Mouse (Mus musculus) thymus, adult 2 months (tissue): ENCODE results near the gene Klf1. TPM values are rescaled to one million over a fixed set of nuclear protein-coding genes. Genes with fewer than 3 reads are reported as not detected.

Experiments
- DNase-seq: peaks from one replicate; pipeline ENCODE4 v3.0.0; 2021
- H3K27ac ChIP-seq: fragments of 200-500 bp; 2 replicates; pipeline ENCODE4 v1.5.1; 2012; ENCODE audit warnings: low read length, control low read depth; ENCODE audit not compliant: control insufficient read depth, insufficient read depth
- H3K27me3 ChIP-seq: fragments of 200-500 bp; 2 replicates; pipeline ENCODE4 v1.6.1; 2012; ENCODE audit warnings: mild to moderate bottlenecking, low read length, moderate library complexity, mixed read lengths; ENCODE audit not compliant: control insufficient read depth, insufficient read depth
- H3K36me3 ChIP-seq: fragments of 200-500 bp; 2 replicates; pipeline ENCODE4 v1.6.1; 2012; ENCODE audit warnings: mild to moderate bottlenecking, low read length, moderate library complexity; ENCODE audit not compliant: control insufficient read depth, insufficient read depth
- H3K4me1 ChIP-seq: fragments of 200-500 bp; replicated peaks from 2 replicates; pipeline ENCODE4 v1.6.1; 2012; ENCODE audit warnings: low read length; ENCODE audit not compliant: control insufficient read depth, insufficient read depth
- H3K4me3 ChIP-seq: fragments of 200-500 bp; 2 replicates; pipeline ENCODE4 v1.5.1; 2012; ENCODE audit warnings: mild to moderate bottlenecking, low read length, control low read depth, moderate library complexity; ENCODE audit not compliant: control insufficient read depth, insufficient read depth
- CTCF ChIP-seq: fragments of 200-500 bp; IDR thresholded peaks from 2 replicates; pipeline ENCODE4 v1.5.1; 2012; ENCODE audit warnings: mild to moderate bottlenecking, control low read depth, low read length, moderate library complexity, borderline replicate concordance; ENCODE audit not compliant: control insufficient read depth, poor library complexity, insufficient read depth; ENCODE audit errors: extremely low read depth
- POLR2A ChIP-seq: fragments of 200-500 bp; IDR thresholded peaks from 2 replicates; pipeline ENCODE4 v1.6.1; 2012; ENCODE audit warnings: mild to moderate bottlenecking, low read length, control low read depth, moderate library complexity; ENCODE audit not compliant: control insufficient read depth, poor library complexity, insufficient read depth; ENCODE audit errors: extremely low read depth
- WGBS: fragments of 180-500 bp; shearing (Covaris S2); methylation state at CpG from one replicate; pipeline ENCODE4 v1.1.7; 2018; 5-methylcytosine and 5-hydroxymethylcytosine counted together
- polyA plus RNA-seq: library from polyadenylated mRNA; depleted of rRNA; stranded (reverse); fragments of >200 nt; gene quantifications from 2 replicates; pipeline ENCODE4 v1.2.3, GENCODE M21; 2012; rRNA removed

Gene Klf1
- polyA plus RNA-seq, 1 experiment, result 0.13 TPM

- no peak overlapping the region for H3K4me3 ChIP-seq
- no peak for DNase-seq
- H3K27ac ChIP-seq, result no peak overlapping the region
- 9% methylated on average over 9 of the region's 9 CpGs for WGBS
- TF ChIP-seq CTCF (no peak), POLR2A (no peak)
- peaks cover 33% of the 10 kb centered on the region for H3K27me3 ChIP-seq
- H3K4me1 ChIP-seq, result peaks cover 7% of the 10 kb centered on the region
- H3K36me3 ChIP-seq, result no peaks in the 10 kb centered on the region
Observed at GRCm38 (mm10) chr8:84947241-84947545, 45.5 kb downstream of the Klf1 start.

- 32% methylated on average over 12 of the region's 12 CpGs for WGBS
- H3K27me3 ChIP-seq, result peaks cover 26% of the 10 kb centered on the region
- no peak for DNase-seq
- no peak for TF ChIP-seq CTCF
- no peak for TF ChIP-seq POLR2A
- H3K27ac ChIP-seq, result no peak overlapping the region
- peaks cover 4% of the 10 kb centered on the region for H3K4me1 ChIP-seq
- H3K4me3 ChIP-seq, result no peak overlapping the region
- no peaks in the 10 kb centered on the region for H3K36me3 ChIP-seq
Observed at GRCm38 (mm10) chr8:84949753-84950152, 48.0 kb downstream of the Klf1 start.

GRCm38 (mm10) chr8:84952612-84953255 lies 51.0 kb downstream of the Klf1 start:
- 8% methylated on average over 18 of the region's 18 CpGs for WGBS
- no peaks in the 10 kb centered on the region for H3K36me3 ChIP-seq
- no peak overlapping the region for H3K4me3 ChIP-seq
- H3K27me3 ChIP-seq, result peaks cover 3% of the 10 kb centered on the region; the same call in 1 of the 2 replicates
- no peak for DNase-seq
- H3K4me1 ChIP-seq, result no peaks in the 10 kb centered on the region
- no peak for TF ChIP-seq CTCF
- no peak for TF ChIP-seq POLR2A
- no peak overlapping the region for H3K27ac ChIP-seq

Other genes with a start within 250 kb of the Klf1 start
- gene Ier2, start 239.1 kb upstream of the Klf1 start, polyA plus RNA-seq, result 29.2 and 33.7 TPM in 2 replicates
- 169 and 181 TPM in 2 replicates for gene Trmt1, start 215.6 kb upstream of the Klf1 start, polyA plus RNA-seq
- 155 and 182 TPM in 2 replicates for gene Nacc1, start 214.1 kb upstream of the Klf1 start, polyA plus RNA-seq
- gene Lyl1, start 200.5 kb upstream of the Klf1 start, polyA plus RNA-seq, result 7.1 and 7.5 TPM in 2 replicates
- gene G430095P16Rik, start 178.9 kb upstream of the Klf1 start, polyA plus RNA-seq, result 1.8 and 2.6 TPM in 2 replicates
- gene Nfix, start 101.6 kb upstream of the Klf1 start, polyA plus RNA-seq, result 17.7 and 18.2 TPM in 2 replicates
- gene Dand5, start 79.1 kb upstream of the Klf1 start, polyA plus RNA-seq, result 2.2 TPM in 2 replicates
- 52.9 and 60.6 TPM in 2 replicates for gene Gadd45gip1, start 70.4 kb upstream of the Klf1 start, polyA plus RNA-seq
- 109 and 117 TPM in 2 replicates for gene Rad23a, start 61.3 kb upstream of the Klf1 start, polyA plus RNA-seq
- 182 and 186 TPM in 2 replicates for gene Calr, start 55.0 kb upstream of the Klf1 start, polyA plus RNA-seq
- gene Farsa, start 44.9 kb upstream of the Klf1 start, polyA plus RNA-seq, result 93.5 and 103 TPM in 2 replicates
- 9.4 and 11.6 TPM in 2 replicates for gene Syce2, start 29.8 kb upstream of the Klf1 start, polyA plus RNA-seq
- gene Gcdh, start 8.0 kb upstream of the Klf1 start, polyA plus RNA-seq, result 78.7 and 85.2 TPM in 2 replicates
- 16.4 and 23.8 TPM in 2 replicates for gene Dnase2a, start 6.6 kb downstream of the Klf1 start, polyA plus RNA-seq
- gene Mast1, start 35.4 kb downstream of the Klf1 start, polyA plus RNA-seq, result 0.35 and 0.36 TPM in 2 replicates
- 0.13 and 0.17 TPM in 2 replicates for gene Rtbdn, start 45.1 kb downstream of the Klf1 start, polyA plus RNA-seq
- 4.3 TPM in 1 of 2 replicates, not detected in the other for gene Gm49661, start 67.5 kb downstream of the Klf1 start, polyA plus RNA-seq
- 162 and 183 TPM in 2 replicates for gene Prdx2, start 67.7 kb downstream of the Klf1 start, polyA plus RNA-seq
- 69.4 and 76.1 TPM in 2 replicates for gene Rnaseh2a, start 67.8 kb downstream of the Klf1 start, polyA plus RNA-seq
- 125 and 128 TPM in 2 replicates for gene Junb, start 76.8 kb downstream of the Klf1 start, polyA plus RNA-seq
- gene Hook2, start 88.7 kb downstream of the Klf1 start, polyA plus RNA-seq, result 7.2 and 7.4 TPM in 2 replicates
- 0.66 and 0.67 TPM in 2 replicates for gene Best2, start 112.6 kb downstream of the Klf1 start, polyA plus RNA-seq
- gene Asna1, start 123.4 kb downstream of the Klf1 start, polyA plus RNA-seq, result 139 and 152 TPM in 2 replicates
- 172 and 173 TPM in 2 replicates for gene Trir, start 124.9 kb downstream of the Klf1 start, polyA plus RNA-seq
- 138 and 144 TPM in 2 replicates for gene Tnpo2, start 135.0 kb downstream of the Klf1 start, polyA plus RNA-seq
- gene Fbxw9, start 158.1 kb downstream of the Klf1 start, polyA plus RNA-seq, result 25.0 and 29.3 TPM in 2 replicates
- gene Gm5741, start 166.1 kb downstream of the Klf1 start, polyA plus RNA-seq, result 1.4 TPM in 1 of 2 replicates, not detected in the other
- gene Dhps, start 169.8 kb downstream of the Klf1 start, polyA plus RNA-seq, result 105 TPM in 2 replicates
- 123 and 141 TPM in 2 replicates for gene Wdr83os, start 178.8 kb downstream of the Klf1 start, polyA plus RNA-seq
- 51.9 and 56.3 TPM in 2 replicates for gene Wdr83, start 179.4 kb downstream of the Klf1 start, polyA plus RNA-seq
- gene Man2b1, start 181.3 kb downstream of the Klf1 start, polyA plus RNA-seq, result 191 and 210 TPM in 2 replicates
- 0.12 and 0.22 TPM in 2 replicates for gene Zfp791, start 221.2 kb downstream of the Klf1 start, polyA plus RNA-seq
- not detected in 2 replicates for gene Cks1brt, start 250.0 kb downstream of the Klf1 start, polyA plus RNA-seq